Mouse (Mus musculus) thymus, adult 18-20 months (tissue): ENCODE results near the gene Gm49425.
A peak's percentile ranks its signal among the peaks of the same experiment; 100 is the strongest.
"Not testable (repeated sequence)": the region's sequence is repeated elsewhere in the genome, so short reads cannot be mapped to it uniquely, and the experiment has no call there.

Source experiments
- DNase-seq, 2 experiments: peaks; one replicate each; pipeline ENCODE4 v3.0.0; 2022; ENCODE audit warnings: mixed read lengths in 2 of 2

Gene Gm49425

DNA sequence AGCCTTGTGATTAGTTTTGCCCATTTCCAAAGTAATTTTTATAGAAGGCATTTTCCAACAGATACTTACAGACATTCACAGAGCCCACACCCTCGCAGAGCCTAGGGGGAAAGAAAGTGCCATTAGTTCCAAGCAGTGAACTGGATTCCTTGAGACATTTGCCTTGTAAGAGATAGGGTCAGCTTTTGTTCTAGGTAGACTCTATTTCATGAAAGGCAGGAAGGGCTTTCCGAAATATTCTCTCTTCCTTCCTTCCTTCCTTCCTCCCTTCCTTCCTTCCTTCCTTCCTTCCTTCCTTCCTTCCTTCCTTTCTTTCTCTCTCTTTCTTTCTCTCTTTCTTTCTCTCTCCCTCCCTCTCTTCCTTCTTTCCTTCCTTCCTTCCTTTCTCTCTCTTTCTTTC lies at the start of gene Gm49425:
Gm49425 (minus strand) TSS at position 101 of the 400 bp plus-strand sequence.
- DNase-seq = not testable (repeated sequence)

DNA sequence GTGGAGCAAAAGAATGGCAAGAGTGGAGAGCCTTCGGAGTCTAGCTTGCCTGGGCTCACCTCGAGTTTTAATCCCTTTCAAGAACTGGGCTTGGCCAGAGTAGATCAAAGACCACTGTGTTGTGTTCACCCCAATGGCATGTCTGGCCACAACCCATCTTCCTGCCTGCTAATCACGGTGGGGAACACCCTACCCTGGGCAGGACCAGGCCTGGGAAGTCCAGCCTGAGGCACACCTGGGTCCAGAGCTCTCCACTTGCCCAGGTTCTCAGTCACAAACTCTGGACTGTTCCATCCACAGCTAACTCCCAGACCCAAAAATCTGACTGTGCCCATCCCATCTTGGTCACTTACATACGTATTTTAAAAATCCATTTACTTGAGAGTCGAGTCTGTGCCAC lies 45.8 kb upstream of the Gm49425 start, which contains the start of gene Krt90:
Krt90 (minus strand) TSS at position 101 of the 400 bp plus-strand sequence.
- no peak for DNase-seq

DNA sequence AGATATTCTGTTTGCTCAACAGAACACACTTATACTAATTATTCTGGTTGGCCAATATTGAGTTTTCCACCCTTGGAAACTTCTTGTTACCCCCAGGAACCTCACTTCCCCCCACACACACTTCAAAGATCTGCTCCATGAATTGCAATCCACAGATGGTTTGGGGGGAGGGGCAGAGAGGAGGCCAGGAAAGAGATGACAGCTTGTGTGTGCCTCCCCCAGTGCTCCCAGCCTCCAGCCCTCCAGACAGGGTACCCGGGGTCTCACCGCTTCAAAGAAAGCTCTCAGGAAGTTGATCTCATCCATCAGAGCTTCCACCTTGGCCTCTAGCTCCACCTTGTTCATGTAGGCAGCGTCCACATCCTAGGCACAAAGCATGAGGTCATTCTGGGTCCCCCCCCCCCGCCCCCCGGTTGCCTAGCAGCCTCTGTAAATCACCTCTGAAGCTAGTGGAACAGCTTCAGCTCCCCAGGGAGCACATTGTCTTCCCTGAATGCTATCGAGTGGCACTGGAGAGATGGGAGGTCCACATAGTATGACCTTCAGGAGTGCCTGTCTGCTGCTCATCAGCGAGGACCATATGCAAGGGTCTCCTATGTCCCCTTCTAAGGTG lies 41.1 kb upstream of the Gm49425 start:
- DNase-seq = no peak

DNA sequence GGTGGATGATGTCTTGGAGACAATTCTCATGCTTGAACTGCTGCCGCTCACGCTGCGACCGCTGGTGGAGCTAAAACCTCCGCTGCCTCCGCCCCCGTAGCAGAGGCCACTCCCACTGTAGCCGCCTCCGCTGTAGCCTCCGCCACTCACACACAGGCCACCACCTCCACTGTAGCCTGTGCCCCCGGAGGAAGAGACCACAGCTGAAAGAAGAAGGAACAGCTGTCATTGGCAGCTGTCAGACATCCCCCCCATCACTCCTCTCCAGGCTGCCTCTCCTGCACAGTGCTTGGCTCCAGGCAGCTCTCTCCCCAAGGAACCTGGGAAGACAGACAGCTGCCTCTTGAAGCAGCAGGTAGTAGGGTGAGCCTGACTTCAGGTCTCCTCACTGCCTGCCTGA lies 36.1 kb upstream of the Gm49425 start:
- peak; percentile 21 to 34 for DNase-seq

GRCm38 (mm10) chr15:101552188-101552587 lies 35.1 kb upstream of the Gm49425 start:
- no peak for DNase-seq

DNA sequence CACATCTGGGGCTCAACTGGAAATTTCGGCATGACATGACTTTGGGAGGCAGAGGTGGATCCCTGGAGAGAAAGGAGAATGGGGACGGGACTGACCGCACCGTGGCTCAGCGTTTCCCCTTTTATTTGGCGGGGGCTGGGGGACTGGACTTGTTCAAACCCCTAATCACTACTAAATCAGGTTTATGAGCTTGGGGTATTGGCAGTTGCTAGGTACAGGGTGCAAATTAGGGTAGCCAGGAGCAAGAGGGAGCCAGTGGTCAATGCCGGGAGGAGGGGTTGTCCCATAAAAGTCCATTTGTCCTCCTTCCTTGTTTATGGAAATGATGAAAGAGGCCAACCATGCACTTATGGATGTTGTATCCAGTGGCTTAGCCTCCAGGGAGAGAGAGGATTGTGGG lies 33.5 kb upstream of the Gm49425 start, which contains the start of gene Krt82:
Krt82 (minus strand) TSS at position 101 of the 400 bp plus-strand sequence.
- DNase-seq = no peak

GRCm38 (mm10) chr15:101544478-101544877 lies 27.4 kb upstream of the Gm49425 start:
- DNase-seq = no peak

DNA sequence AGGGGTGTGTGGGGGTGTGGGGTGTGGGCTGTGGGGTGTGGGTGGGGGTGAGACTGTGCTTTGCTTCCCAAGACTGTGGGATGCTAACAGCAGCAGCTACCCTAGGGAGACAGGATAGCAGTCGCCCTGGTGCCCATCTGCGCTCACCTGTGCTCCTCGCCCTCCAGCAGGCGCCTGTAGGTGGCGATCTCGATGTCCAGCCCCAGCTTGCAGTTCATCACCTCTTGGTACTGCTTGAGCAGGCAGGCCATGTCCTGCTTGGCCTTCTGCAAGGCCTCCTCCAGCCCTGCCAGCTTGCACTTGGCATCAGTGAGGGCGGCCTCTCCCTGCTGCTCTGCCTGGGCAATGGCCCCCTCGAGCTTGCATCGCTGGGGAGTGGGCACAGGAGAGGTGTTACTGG lies 25.5 kb upstream of the Gm49425 start:
- DNase-seq = no peak

DNA sequence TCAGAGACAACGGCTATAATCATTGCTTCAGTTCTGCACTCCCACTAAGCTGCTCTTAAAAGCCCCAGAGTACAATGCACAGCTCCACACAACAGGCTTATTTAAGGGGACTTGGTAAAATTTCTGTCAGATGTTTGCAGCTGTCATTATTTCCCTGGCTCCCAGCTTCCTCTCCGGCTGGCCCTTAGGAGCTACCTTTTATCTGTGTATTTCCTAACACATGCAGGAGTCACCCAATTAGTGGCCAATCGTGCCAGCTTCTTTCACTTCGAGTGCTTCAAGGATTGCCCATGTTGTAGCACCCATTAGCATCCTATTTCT lies 21.5 kb upstream of the Gm49425 start:
- no peak for DNase-seq

GRCm38 (mm10) chr15:101537864-101538579 lies 21.0 kb upstream of the Gm49425 start:
- no peak for DNase-seq

- no peak for DNase-seq
Measured at GRCm38 (mm10) chr15:101536054-101536850, 19.2 kb upstream of the Gm49425 start.

DNA sequence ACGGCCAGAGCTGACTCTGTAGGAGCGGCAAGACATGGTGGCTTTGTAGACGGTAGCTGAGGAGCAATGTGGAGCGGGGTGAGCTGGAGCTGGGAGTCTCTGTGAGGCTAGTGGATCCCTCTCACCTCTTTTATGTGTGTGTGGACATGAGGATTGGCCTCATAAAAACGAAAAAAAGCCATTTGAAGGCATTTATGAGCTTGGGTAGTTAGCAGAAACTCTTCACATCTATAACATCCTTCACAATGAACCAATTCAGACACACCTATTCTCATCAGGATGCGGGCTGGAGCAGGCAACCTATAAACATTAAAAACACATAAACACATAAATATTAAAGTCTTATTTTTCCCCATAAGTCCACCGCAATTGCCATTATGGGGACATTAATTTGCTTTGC lies 15.7 kb upstream of the Gm49425 start, which contains the start of gene Krt84:
Krt84 (minus strand) TSS at position 101 of the 400 bp plus-strand sequence.
- DNase-seq = no peak

DNA sequence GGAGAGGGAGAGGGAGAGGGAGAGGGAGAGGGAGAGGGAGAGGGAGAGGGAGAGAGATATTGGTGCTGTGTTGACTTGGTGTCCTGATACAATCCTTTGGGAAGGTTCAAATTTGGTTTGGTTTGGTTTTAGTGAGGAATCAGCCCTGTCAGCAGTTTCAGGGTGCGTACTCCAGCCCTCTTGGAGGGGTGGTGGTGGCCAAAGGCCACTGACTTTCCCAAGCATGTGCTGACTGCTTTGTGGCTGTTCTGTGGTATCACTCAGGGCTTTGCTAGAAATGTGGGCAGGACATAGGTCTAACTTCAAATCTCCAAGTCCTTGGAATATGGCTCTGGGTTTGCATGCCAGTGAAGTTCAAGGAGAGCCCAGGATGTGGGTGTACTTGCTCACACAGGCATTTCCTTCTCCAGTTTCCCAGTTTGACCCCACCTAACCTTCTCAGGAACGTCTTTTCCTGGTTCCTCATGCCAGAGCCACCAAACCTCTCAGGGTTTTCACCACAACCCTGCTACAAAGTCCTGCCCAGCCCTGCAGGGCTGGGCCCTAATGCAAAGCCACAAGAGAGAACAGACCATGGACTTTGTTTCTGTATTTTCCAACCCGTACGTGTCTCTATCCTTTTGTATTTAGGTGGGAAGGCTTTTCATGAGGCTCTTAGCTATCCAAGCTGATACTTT lies 5.6 kb upstream of the Gm49425 start:
- DNase-seq = no peak

DNA sequence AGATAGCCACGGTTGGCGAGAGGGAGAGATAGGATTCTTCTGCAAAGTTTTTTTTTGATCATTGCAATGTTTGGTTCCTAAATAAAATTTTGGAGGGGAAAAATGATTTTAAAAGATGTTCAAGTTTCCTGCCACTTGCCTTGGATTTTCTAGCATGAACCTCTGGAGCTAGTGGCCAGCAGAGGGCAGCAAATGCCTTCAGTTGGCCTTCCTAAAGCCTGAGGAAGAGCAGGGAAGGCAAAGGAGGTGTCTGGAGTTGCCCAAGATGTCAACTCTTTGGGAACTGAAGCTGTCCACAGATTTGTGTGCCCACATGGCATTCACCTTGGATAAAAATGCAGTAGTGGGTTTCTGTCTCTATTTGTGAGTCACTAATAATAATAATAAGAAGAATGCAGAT lies 2.7 kb upstream of the Gm49425 start:
- no peak for DNase-seq

DNA sequence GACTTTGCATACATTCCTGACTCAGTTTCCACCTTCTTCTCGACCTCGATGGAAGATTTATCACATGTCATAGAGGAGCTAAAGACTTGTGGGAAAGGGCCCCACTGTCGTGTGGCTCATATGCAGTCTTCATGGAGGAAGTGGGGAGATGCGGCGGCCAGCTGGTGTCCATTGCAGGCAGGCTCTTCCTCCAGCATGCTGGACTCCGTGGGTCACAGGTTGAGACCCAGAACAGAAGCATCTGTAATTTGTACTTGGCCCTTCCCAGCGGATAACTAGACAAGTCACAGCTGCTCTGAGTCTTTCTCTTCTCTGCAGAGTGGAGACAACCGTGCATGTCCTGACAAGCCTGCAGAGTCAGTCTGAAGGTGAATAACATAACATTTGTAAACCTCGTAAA lies 8.8 kb downstream of the Gm49425 start:
- no peak for DNase-seq

- DNase-seq = no peak
Measured at GRCm38 (mm10) chr15:101506896-101507758, 9.9 kb downstream of the Gm49425 start.

GRCm38 (mm10) chr15:101497181-101497580 lies 19.9 kb downstream of the Gm49425 start:
- DNase-seq = no peak

DNA sequence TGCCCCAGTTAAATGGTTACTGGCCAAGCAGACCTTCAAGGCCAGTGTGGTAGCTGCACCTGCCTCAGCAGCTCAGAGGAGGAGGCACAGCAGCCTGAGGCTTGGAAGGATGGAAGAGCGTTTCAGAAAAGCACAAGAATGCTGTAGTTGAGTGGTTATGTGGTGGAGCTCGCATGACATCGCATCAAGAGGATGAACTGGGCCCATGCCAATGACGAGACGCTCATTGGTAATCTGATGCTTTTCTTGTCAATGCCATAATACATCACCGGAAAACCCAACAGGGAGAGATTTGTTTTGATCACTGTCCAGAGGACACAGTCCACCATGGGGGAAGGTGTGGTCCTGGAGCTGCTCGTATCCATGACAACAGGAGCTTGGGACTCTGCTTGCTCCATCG lies 21.8 kb downstream of the Gm49425 start:
- DNase-seq = no peak

DNA sequence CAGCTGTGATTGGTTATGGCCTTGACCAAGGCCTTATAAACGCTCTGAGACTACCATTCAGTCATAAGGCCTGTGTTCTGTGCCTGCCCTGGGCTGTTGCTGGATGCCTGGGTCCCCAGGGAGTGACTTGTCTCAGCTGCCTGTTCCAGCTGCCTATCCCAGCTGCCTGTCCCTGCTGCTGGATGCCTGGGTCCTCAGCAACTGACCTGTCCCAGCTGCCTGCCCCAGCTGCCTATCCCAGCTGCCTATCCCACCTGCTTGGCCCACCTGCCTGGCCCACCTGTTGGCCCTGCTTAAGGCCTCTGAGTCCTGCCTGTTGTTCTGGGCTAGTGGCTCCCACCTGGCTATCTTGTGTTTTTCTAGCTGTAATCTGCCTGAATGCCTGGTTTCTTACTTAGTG lies 22.9 kb downstream of the Gm49425 start:
- DNase-seq = no peak

GRCm38 (mm10) chr15:101493713-101494112 lies 23.3 kb downstream of the Gm49425 start:
- DNase-seq = no peak

DNA sequence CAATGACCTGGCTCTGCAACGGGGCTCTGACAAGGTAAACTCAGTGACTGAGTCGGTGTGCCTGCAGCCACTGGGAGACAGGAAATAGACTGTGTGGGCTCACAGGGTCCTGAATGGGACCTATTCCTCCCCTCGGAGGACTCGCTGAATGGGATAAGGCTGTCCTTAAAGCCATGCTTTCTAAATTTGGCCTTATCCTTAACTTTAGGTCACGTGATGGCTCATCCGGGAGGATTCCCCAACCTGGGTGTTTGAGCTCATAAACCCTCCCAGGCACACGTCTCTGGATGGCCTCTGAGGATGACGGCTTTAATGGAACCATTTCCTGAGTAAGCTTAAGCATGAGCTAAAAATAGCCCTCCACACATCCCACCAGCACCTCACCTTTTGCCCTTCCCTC lies 24.3 kb downstream of the Gm49425 start:
- DNase-seq = no peak

- DNase-seq = no peak
Measured at GRCm38 (mm10) chr15:101491431-101491830, 25.6 kb downstream of the Gm49425 start, which contains the start of gene Krt83. Krt83 (minus strand) TSS chr15:101491512.
